Mouse (Mus musculus): ENCODE results near the gene Rab24. TPM values are rescaled to one million over a fixed set of nuclear protein-coding genes. Genes with fewer than 3 reads are reported as not detected.

Rab24 gene
- polyA plus RNA-seq, 1 experiment from 2014 or later, result 86.0 TPM

DNA sequence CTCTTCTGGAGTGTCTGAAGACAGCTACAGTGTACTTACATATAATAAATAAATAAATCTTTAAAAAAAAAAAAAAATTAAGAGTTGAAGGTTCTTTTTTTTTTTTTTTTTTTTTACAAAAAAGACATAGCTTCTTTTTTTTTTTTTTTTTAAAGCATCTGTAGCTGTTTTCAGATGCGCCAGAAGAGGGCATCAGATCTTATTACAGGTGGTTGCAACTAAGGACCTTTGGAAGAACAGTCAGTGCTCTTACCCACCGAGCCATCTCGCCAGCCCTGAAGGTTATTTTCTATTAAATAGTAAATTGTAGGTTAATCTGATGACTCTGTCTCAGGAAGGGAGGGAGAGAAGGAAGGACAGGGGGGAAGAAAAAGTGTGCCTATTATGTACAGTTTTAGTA is 32.9 kb downstream of the Rab24 start:
- DNase-seq (ENCODE audit: low spot score), result no peak
- H3K4me3 ChIP-seq (ENCODE audit: low read depth, low read length), result no peak overlapping the region
- WGBS, result 87% methylated on average over 3 of the region's 3 CpGs
- H3K27me3 ChIP-seq (replicated peaks; ENCODE audit: control insufficient read depth, insufficient read depth, low read length), result no peaks in the 10 kb centered on the region
- H3K4me1 ChIP-seq (replicated peaks; ENCODE audit: control insufficient read depth, insufficient read depth, low read length), result no peaks in the 10 kb centered on the region
- no peak overlapping the region for H3K9ac ChIP-seq (ENCODE audit: low read length)
- peaks cover 81% of the 10 kb centered on the region for H3K36me3 ChIP-seq (ENCODE audit: control insufficient read depth, insufficient read depth, low read length)
- H3K4me2 ChIP-seq (ENCODE audit: low read length), result no peak overlapping the region
- H3K9me3 ChIP-seq (ENCODE audit: control insufficient read depth, low read length), result no peaks in the 10 kb centered on the region
- H3K27ac ChIP-seq (ENCODE audit: low read depth), result no peak overlapping the region
- ATAC-seq (replicated peaks; ENCODE audit: low FRiP score, low TSS enrichment, low read depth), result no peak

DNA sequence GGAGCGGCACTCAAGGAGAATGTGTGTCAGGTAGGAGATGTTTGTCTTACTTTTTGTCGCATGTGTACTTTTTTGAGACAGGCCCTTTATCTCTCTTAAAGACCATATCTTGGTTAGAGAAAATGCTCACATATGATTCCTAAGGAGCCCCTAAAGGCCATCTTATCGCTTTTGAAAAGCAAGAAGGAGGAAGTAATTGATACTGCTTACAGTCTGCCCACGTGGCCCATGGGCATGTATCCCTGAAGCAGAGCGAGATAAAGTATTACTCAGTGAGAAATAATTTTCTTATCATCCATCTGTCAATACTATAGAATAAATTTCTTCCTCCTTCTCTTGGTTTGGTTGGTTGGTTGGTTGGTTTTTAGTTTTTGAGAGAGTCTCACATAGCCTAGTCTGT is 44.1 kb downstream of the Rab24 start:
- no peak overlapping the region for H3K4me2 ChIP-seq (ENCODE audit: low read length)
- no peaks in the 10 kb centered on the region for H3K9me3 ChIP-seq (ENCODE audit: control insufficient read depth, low read length)
- no peak overlapping the region for H3K27ac ChIP-seq (ENCODE audit: low read depth)
- H3K4me1 ChIP-seq (replicated peaks; ENCODE audit: control insufficient read depth, insufficient read depth, low read length), result no peaks in the 10 kb centered on the region
- 92% methylated on average over 5 of the region's 5 CpGs for WGBS
- H3K4me3 ChIP-seq (ENCODE audit: low read depth, low read length), result no peak overlapping the region
- no peak for ATAC-seq (replicated peaks; ENCODE audit: low FRiP score, low TSS enrichment, low read depth)
- H3K36me3 ChIP-seq (ENCODE audit: control insufficient read depth, insufficient read depth, low read length), result peaks cover 64% of the 10 kb centered on the region
- no peak overlapping the region for H3K9ac ChIP-seq (ENCODE audit: low read length)
- DNase-seq (ENCODE audit: low spot score), result no peak
- no peaks in the 10 kb centered on the region for H3K27me3 ChIP-seq (replicated peaks; ENCODE audit: control insufficient read depth, insufficient read depth, low read length)

DNA sequence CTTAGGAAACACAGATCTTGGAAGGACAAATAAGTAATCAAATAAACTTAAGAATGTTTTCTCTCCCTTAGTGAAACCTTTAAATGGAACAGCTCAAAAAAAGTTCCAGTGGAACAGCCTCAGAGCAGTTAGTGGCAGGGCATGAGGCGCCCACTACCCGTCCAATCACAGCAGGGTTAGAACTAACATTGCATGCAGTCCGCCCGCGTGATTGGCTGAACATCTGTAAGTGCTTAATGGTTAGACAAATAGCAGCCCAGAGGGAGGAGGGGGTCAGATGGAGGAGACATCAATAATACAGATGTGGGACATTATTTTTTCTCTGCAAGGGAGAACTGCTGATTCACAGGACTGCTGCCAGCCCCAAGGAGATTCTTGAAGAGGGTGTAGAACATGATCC is 44.5 kb downstream of the Rab24 start:
- no peak overlapping the region for H3K4me2 ChIP-seq (ENCODE audit: low read length)
- ATAC-seq (replicated peaks; ENCODE audit: low FRiP score, low TSS enrichment, low read depth) (no peak), DNase-seq (ENCODE audit: low spot score) (no peak)
- no peak overlapping the region for H3K9ac ChIP-seq (ENCODE audit: low read length)
- no peak overlapping the region for H3K4me3 ChIP-seq (ENCODE audit: low read depth, low read length)
- no peaks in the 10 kb centered on the region for H3K4me1 ChIP-seq (replicated peaks; ENCODE audit: control insufficient read depth, insufficient read depth, low read length)
- no peaks in the 10 kb centered on the region for H3K27me3 ChIP-seq (replicated peaks; ENCODE audit: control insufficient read depth, insufficient read depth, low read length)
- 88% methylated on average over 5 of the region's 5 CpGs for WGBS
- peaks cover 64% of the 10 kb centered on the region for H3K36me3 ChIP-seq (ENCODE audit: control insufficient read depth, insufficient read depth, low read length)
- H3K27ac ChIP-seq (ENCODE audit: low read depth), result no peak overlapping the region
- H3K9me3 ChIP-seq (ENCODE audit: control insufficient read depth, low read length), result no peaks in the 10 kb centered on the region

Other genes starting within 250 kb of the Rab24 start
- gene Uimc1, start 221.6 kb downstream of the Rab24 start, polyA plus RNA-seq (2014; fragmentation: Nextera tagmentation; extraction: Ambion mirVana), result 23.8 and 27.8 TPM in 2 replicates
- 18.9 and 22.0 TPM in 2 replicates for gene Zfp346, start 216.6 kb downstream of the Rab24 start, polyA plus RNA-seq (2014; fragmentation: Nextera tagmentation; extraction: Ambion mirVana)
- not detected in 2 replicates for gene Gm17617, start 188.4 kb downstream of the Rab24 start, polyA plus RNA-seq (2014; fragmentation: Nextera tagmentation; extraction: Ambion mirVana)
- gene Fgfr4, start 169.3 kb downstream of the Rab24 start, polyA plus RNA-seq (2014; fragmentation: Nextera tagmentation; extraction: Ambion mirVana), result 19.5 and 22.5 TPM in 2 replicates
- 67.5 and 69.3 TPM in 2 replicates for gene Nsd1, start 112.2 kb downstream of the Rab24 start, polyA plus RNA-seq (2014; fragmentation: Nextera tagmentation; extraction: Ambion mirVana)
- gene Prelid1, start 1.4 kb downstream of the Rab24 start, polyA plus RNA-seq (2014; fragmentation: Nextera tagmentation; extraction: Ambion mirVana), result 586 and 598 TPM in 2 replicates
- gene Mxd3, start 7.9 kb upstream of the Rab24 start, polyA plus RNA-seq (2014; fragmentation: Nextera tagmentation; extraction: Ambion mirVana), result 30.1 and 30.2 TPM in 2 replicates
- 99.9 and 104 TPM in 2 replicates for gene Lman2, start 40.8 kb upstream of the Rab24 start, polyA plus RNA-seq (2014; fragmentation: Nextera tagmentation; extraction: Ambion mirVana)
- gene Rgs14, start 47.8 kb upstream of the Rab24 start, polyA plus RNA-seq (2014; fragmentation: Nextera tagmentation; extraction: Ambion mirVana), result 0.63 and 1.0 TPM in 2 replicates
- gene Slc34a1, start 76.2 kb upstream of the Rab24 start, polyA plus RNA-seq (2014; fragmentation: Nextera tagmentation; extraction: Ambion mirVana), result not detected in 2 replicates
- gene Pfn3, start 93.3 kb upstream of the Rab24 start, polyA plus RNA-seq (2014; fragmentation: Nextera tagmentation; extraction: Ambion mirVana), result not detected in 2 replicates
- gene F12, start 104.8 kb upstream of the Rab24 start, polyA plus RNA-seq (2014; fragmentation: Nextera tagmentation; extraction: Ambion mirVana), result 0.16 TPM in 1 of 2 replicates, not detected in the other
- 43.4 and 55.1 TPM in 2 replicates for gene Grk6, start 123.1 kb upstream of the Rab24 start, polyA plus RNA-seq (2014; fragmentation: Nextera tagmentation; extraction: Ambion mirVana)
- gene Prr7, start 142.3 kb upstream of the Rab24 start, polyA plus RNA-seq (2014; fragmentation: Nextera tagmentation; extraction: Ambion mirVana), result 0.55 and 0.70 TPM in 2 replicates
- 120 and 134 TPM in 2 replicates for gene Dbn1, start 166.2 kb upstream of the Rab24 start, polyA plus RNA-seq (2014; fragmentation: Nextera tagmentation; extraction: Ambion mirVana)
- gene Pdlim7, start 191.7 kb upstream of the Rab24 start, polyA plus RNA-seq (2014; fragmentation: Nextera tagmentation; extraction: Ambion mirVana), result 253 and 260 TPM in 2 replicates
- 1.9 and 2.5 TPM in 2 replicates for gene Dok3, start 207.3 kb upstream of the Rab24 start, polyA plus RNA-seq (2014; fragmentation: Nextera tagmentation; extraction: Ambion mirVana)
- gene Ddx41, start 214.7 kb upstream of the Rab24 start, polyA plus RNA-seq (2014; fragmentation: Nextera tagmentation; extraction: Ambion mirVana), result 63.9 and 73.1 TPM in 2 replicates
- 28.8 and 33.6 TPM in 2 replicates for gene Fam193b, start 249.2 kb upstream of the Rab24 start, polyA plus RNA-seq (2014; fragmentation: Nextera tagmentation; extraction: Ambion mirVana)

Measured in intestine, embryonic 14.5 days (tissue).